Comparison of ENCODE assay signal across 9 mouse cellular contexts in genomic region chr6:53496325-53496753, GRCm38 (mm10).
DNase-seq lines count a peak whose midpoint lies in the region; ATAC-seq and TF ChIP-seq lines count a peak whose summit lies in the region.
"Had no signal": no experiment of that assay in that cellular context is flagged by ENCODE, and none has a peak within 500 bp of the region (broad histone marks: within the 10 kb centered on the region; RNA-seq: fewer than 3 reads in every experiment).

No protein-coding gene starts in this region.

- TF ChIP-seq CTCF in liver, postnatal 0 days (IDR thresholded peaks at IDR 0.05; ENCODE audit: low read depth): peak; percentile 11; the same call in 1 of the 2 replicates

- WGBS in limb, embryonic 12.5 days: 64% methylated on average over 4 of the region's 4 CpGs
- 72% methylated on average over 4 of the region's 4 CpGs for WGBS in limb, embryonic 10.5 days
- 25% methylated on average over 4 of the region's 4 CpGs for WGBS in liver, postnatal 0 days (ENCODE audit: insufficient replicate concordance)
- 65% methylated on average over 4 of the region's 4 CpGs for WGBS in neural tube, embryonic 15.5 days
- WGBS in hindbrain, embryonic 10.5 days: 60% methylated on average over 4 of the region's 4 CpGs

- peak; percentile 75; the same call in 1 of the 2 replicates for TF ChIP-seq EP300 in liver, postnatal 0 days (IDR thresholded peaks at IDR 0.05; ENCODE audit: low read depth)

- no peak overlapping the region for H3K4me3 ChIP-seq in limb, embryonic 12.5 days (replicated peaks)
- H3K4me3 ChIP-seq in limb, embryonic 10.5 days: no peak overlapping the region
- no peak overlapping the region for H3K4me3 ChIP-seq in liver, postnatal 0 days (ENCODE audit: low read depth, low read length)
- no peak overlapping the region for H3K4me3 ChIP-seq in neural tube, embryonic 15.5 days (replicated peaks)
- H3K4me3 ChIP-seq in hindbrain, embryonic 10.5 days: no peak overlapping the region
- H3K4me3 ChIP-seq: hindbrain, embryonic 15.5 days had no signal

- H3K9me3 ChIP-seq in limb, embryonic 12.5 days: no peaks in the 10 kb centered on the region
- H3K9me3 ChIP-seq in limb, embryonic 10.5 days (replicated peaks): no peaks in the 10 kb centered on the region
- peaks cover 2% of the 10 kb centered on the region; the same call in 1 of the 2 replicates for H3K9me3 ChIP-seq in liver, postnatal 0 days (ENCODE audit: low read length)
- H3K9me3 ChIP-seq in neural tube, embryonic 15.5 days (replicated peaks): no peaks in the 10 kb centered on the region
- H3K9me3 ChIP-seq in hindbrain, embryonic 10.5 days: no peaks in the 10 kb centered on the region
- H3K9me3 ChIP-seq: hindbrain, embryonic 15.5 days had no signal

- no peaks in the 10 kb centered on the region; the same call in 1 of the 2 replicates for H3K36me3 ChIP-seq in limb, embryonic 12.5 days
- H3K36me3 ChIP-seq in limb, embryonic 10.5 days: no peaks in the 10 kb centered on the region
- no peaks in the 10 kb centered on the region for H3K36me3 ChIP-seq in liver, postnatal 0 days (replicated peaks; ENCODE audit: insufficient read depth, low read length)
- no peaks in the 10 kb centered on the region for H3K36me3 ChIP-seq in neural tube, embryonic 15.5 days
- no peaks in the 10 kb centered on the region for H3K36me3 ChIP-seq in hindbrain, embryonic 10.5 days
- H3K36me3 ChIP-seq: hindbrain, embryonic 15.5 days had no signal

- H3K27ac ChIP-seq in limb, embryonic 12.5 days: peak overlapping the region; percentile 74
- H3K27ac ChIP-seq in limb, embryonic 10.5 days: no peak overlapping the region
- no peak overlapping the region for H3K27ac ChIP-seq in liver, postnatal 0 days (ENCODE audit: low read depth)
- H3K27ac ChIP-seq in neural tube, embryonic 15.5 days (replicated peaks): no peak overlapping the region; the same call in 1 of the 2 replicates
- no peak overlapping the region for H3K27ac ChIP-seq in hindbrain, embryonic 10.5 days
- H3K27ac ChIP-seq: hindbrain, embryonic 15.5 days had no signal

- H3K4me2 ChIP-seq in limb, embryonic 12.5 days: no peak overlapping the region
- H3K4me2 ChIP-seq in liver, postnatal 0 days (ENCODE audit: low read depth, low read length): no peak overlapping the region
- no peak overlapping the region for H3K4me2 ChIP-seq in neural tube, embryonic 15.5 days
- H3K4me2 ChIP-seq: hindbrain, embryonic 15.5 days had no signal

- no peak for DNase-seq in limb, embryonic 10.5 days (ENCODE audit: low spot score)
- DNase-seq in brain, adult 2 months (ENCODE audit: low read depth, low spot score): peak; percentile 26
- DNase-seq in heart, postnatal 25 days (ENCODE audit: low spot score): peak; percentile 17
- peak; percentile 78 for DNase-seq in liver, postnatal 0 days
- no peak for DNase-seq in right cerebral cortex, postnatal 25 days
- DNase-seq in hindbrain, embryonic 10.5 days (ENCODE audit: low spot score): no peak

- no peak overlapping the region for H3K9ac ChIP-seq in limb, embryonic 12.5 days (replicated peaks)
- H3K9ac ChIP-seq in liver, postnatal 0 days (replicated peaks): no peak overlapping the region
- no peak overlapping the region for H3K9ac ChIP-seq in neural tube, embryonic 15.5 days (replicated peaks)
- H3K9ac ChIP-seq: hindbrain, embryonic 15.5 days had no signal

- intact Hi-C loops in heart, postnatal 25 days (cut with DNase I): no loop called here

- no peak for ATAC-seq in limb, embryonic 12.5 days (ENCODE audit: insufficient number of reproducible peaks, insufficient read depth, low FRiP score, low TSS enrichment, low read depth)
- ATAC-seq in liver, postnatal 0 days: peak; percentile 98
- ATAC-seq in neural tube, embryonic 15.5 days (ENCODE audit: low FRiP score): no peak

- peaks cover 32% of the 10 kb centered on the region for H3K4me1 ChIP-seq in limb, embryonic 12.5 days (replicated peaks)
- peaks cover 20% of the 10 kb centered on the region for H3K4me1 ChIP-seq in limb, embryonic 10.5 days
- no peaks in the 10 kb centered on the region for H3K4me1 ChIP-seq in liver, postnatal 0 days (ENCODE audit: insufficient read depth)
- peaks cover 3% of the 10 kb centered on the region; the same call in 1 of the 2 replicates for H3K4me1 ChIP-seq in neural tube, embryonic 15.5 days
- peaks cover 18% of the 10 kb centered on the region; the same call in 1 of the 2 replicates for H3K4me1 ChIP-seq in hindbrain, embryonic 10.5 days (replicated peaks)
- H3K4me1 ChIP-seq: hindbrain, embryonic 15.5 days had no signal

- H3K27me3 ChIP-seq in limb, embryonic 12.5 days: no peaks in the 10 kb centered on the region
- no peaks in the 10 kb centered on the region for H3K27me3 ChIP-seq in limb, embryonic 10.5 days (ENCODE audit: low read depth, poor library complexity, severe bottlenecking)
- H3K27me3 ChIP-seq in liver, postnatal 0 days (ENCODE audit: insufficient read depth, low read length): no peaks in the 10 kb centered on the region
- H3K27me3 ChIP-seq in neural tube, embryonic 15.5 days (replicated peaks): no peaks in the 10 kb centered on the region
- H3K27me3 ChIP-seq in hindbrain, embryonic 10.5 days (ENCODE audit: insufficient read depth, poor library complexity, severe bottlenecking): no peaks in the 10 kb centered on the region
- H3K27me3 ChIP-seq: hindbrain, embryonic 15.5 days had no signal

Comparison
In these comparisons a context has a peak if more than half of its experiments do, and no peak if none do; other contexts are left out.
1. DNase-seq: peak in brain, adult 2 months (single experiment), heart, postnatal 25 days (single experiment) and liver, postnatal 0 days (single experiment); none in limb, embryonic 10.5 days (single experiment), right cerebral cortex, postnatal 25 days (single experiment) and hindbrain, embryonic 10.5 days (single experiment).